Mouse (Mus musculus) megakaryocyte, embryonic 14.5 days (primary cell): ENCODE measurements around the gene Stx8.

Experiments
- FLI1 ChIP-seq: IDR thresholded peaks from 2 replicates; pipeline ENCODE4 v1.6.1; 2012; ENCODE audit warnings: low read length, inconsistent platforms, mixed read lengths
- GATA1 ChIP-seq: IDR thresholded peaks from 3 replicates; pipeline ENCODE4 v1.6.1; 2012; ENCODE audit warnings: mixed read lengths, low read length, inconsistent platforms, borderline replicate concordance

DNA sequence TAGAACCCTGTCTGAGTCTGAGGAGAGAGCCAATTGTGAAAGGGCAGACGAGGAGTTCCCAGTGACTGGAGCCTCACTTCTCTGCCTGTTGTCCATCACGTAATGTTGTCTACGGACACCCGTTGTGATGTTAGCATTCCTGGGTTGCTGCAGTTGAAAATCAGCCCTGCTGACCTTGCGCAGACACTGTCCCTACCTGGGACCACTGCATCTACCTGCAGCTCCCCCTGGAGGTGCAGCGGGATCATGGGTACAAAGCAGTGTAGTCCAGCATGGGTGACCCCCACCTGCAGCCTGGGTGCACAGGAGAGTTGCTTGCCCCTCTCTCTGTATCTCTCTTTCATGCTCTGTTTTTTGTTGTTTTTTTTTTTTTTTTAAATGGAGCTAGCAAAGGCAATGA is 148.2 kb downstream of the Stx8 start:
- TF ChIP-seq GATA1 (no peak), FLI1 (no peak)
